Mouse (Mus musculus): ENCODE measurements around the gene Aym1. TPM values are rescaled to one million over a fixed set of nuclear protein-coding genes. Genes with fewer than 3 reads are reported as not detected.

Aym1 gene
- polyA plus RNA-seq, 1 experiment from 2014 or later = not detected

DNA sequence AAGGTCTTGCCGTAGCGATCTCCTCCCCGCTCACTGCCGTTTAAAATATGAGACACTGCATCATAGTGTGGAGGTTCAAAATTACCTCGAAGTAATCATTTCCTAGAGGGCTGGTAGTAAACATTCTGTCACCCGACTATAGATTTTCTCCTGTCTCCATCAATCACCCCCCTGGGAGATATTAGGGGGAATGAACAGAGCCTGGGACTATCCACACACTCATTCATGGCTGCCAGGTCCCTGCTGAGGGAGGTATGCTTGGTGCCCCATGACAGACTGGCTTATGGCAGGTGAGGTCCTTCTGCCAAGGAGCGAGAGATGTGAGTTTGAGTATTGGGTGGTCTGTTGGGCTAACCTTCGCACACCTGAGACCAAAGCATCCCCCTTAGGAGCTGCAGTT lies 23.5 kb downstream of the Aym1 start:
- WGBS = 91% methylated on average over 8 of the region's 8 CpGs
- DNase-seq (ENCODE audit: low spot score) = no peak

DNA sequence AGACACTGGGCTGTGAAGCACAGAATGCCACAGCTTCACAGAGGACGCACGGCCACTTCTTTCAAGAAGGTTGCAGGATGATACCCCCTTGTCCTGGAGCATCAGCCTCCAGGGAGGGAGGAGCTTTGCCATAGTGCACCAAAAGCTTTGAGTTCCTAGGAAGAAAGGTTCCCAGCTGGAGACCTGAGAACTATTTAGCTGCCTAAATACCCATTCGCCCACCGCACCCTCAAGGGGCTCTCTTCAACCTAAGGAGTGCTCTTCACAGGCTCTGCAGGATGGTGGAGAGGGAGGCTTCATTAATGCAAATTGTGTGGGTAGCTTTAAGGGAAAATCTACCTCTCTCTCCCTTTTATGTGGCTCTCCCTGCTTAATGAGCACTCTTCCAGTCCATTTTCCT lies 25.5 kb downstream of the Aym1 start:
- Histone ChIP-seq H3K4me3 (no peak overlapping the region), H3K9me3 (no peaks in the 10 kb centered on the region), H3K4me1 (no peaks in the 10 kb centered on the region), H3K36me3 (replicated peaks) (no peaks in the 10 kb centered on the region), H3K27me3 (replicated peaks; ENCODE audit: low read depth, poor library complexity, severe bottlenecking) (no peaks in the 10 kb centered on the region), H3K27ac (replicated peaks) (no peak overlapping the region)
- no peak for DNase-seq (ENCODE audit: low spot score)
- 51% methylated on average over 4 of the region's 4 CpGs for whole genome bisulfite sequencing

More for the DNA sequence above, 23.5 kb downstream of the Aym1 start:
- H3K4me3 ChIP-seq = no peak overlapping the region
- no peaks in the 10 kb centered on the region for H3K4me1 ChIP-seq
- no peaks in the 10 kb centered on the region for H3K27me3 ChIP-seq (replicated peaks; ENCODE audit: low read depth, poor library complexity, severe bottlenecking)
- no peaks in the 10 kb centered on the region for H3K9me3 ChIP-seq
- no peak overlapping the region for H3K27ac ChIP-seq (replicated peaks)
- no peaks in the 10 kb centered on the region for H3K36me3 ChIP-seq (replicated peaks)

DNA sequence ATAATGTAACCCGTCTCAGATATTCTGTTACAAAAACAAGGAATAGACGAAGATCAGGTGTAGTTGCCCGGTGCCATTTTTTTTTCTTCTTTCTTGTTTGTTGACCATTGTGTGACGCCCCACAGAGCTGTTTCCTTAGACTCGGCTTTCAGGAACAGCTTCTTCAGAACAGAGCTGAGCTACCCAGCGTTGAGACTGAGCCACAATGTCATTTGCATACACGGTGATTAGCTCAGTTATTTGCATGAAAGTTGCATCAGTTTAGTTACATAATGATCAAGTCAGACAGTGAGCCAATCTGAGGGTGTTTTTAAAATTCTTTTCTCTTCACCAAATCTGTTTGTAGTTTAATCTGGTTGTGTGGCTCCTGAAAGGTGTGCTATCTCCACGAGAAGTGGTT lies 36.7 kb downstream of the Aym1 start:
- Histone ChIP-seq H3K4me3 (no peak overlapping the region), H3K4me1 (0 out of 2 replicates have a peak, but pooled peaks cover 5% of the 10 kb centered on the region), H3K27ac (replicated peaks) (no peak overlapping the region), H3K9me3 (no peaks in the 10 kb centered on the region), H3K27me3 (replicated peaks; ENCODE audit: low read depth, poor library complexity, severe bottlenecking) (no peaks in the 10 kb centered on the region), H3K36me3 (replicated peaks) (no peaks in the 10 kb centered on the region)
- WGBS = 51% methylated on average over 8 of the region's 8 CpGs
- DNase-seq (ENCODE audit: low spot score) = no peak

DNA sequence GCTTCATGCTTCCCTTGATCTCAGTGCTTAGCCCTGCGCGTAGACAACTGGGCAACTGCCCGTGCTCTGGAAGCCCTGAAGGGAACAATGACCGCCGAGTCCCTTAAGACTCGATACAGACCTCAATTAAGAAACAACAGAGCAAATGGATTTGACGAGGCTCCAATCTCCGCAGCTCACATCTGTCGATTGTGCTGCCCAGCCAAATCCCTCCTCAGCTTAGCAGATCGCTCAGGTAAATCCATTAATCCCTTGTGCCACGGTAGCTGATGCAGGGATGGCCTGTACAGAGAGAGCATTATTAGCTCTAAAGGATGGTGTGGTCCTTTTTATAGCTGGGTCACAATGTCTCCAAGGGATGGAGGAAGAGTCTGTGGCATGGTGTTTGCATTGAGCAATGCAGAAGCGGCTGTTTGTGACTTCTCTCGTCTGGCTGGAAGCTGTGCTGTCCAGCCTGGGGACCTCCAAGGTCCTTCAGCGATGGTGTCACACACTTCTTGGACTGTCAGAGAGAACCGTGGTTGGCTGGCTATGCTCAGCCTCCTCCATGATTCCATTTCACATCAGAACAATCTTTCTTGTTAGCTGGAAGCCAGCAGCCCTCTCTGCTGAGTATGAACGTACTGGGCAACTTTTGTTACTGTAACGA lies 39.3 kb downstream of the Aym1 start:
- DNase-seq (ENCODE audit: low spot score) = no peak
- Histone ChIP-seq H3K4me1 (0 out of 2 replicates have a peak, but pooled peaks cover 5% of the 10 kb centered on the region), H3K27me3 (replicated peaks; ENCODE audit: low read depth, poor library complexity, severe bottlenecking) (no peaks in the 10 kb centered on the region), H3K36me3 (replicated peaks) (no peaks in the 10 kb centered on the region), H3K27ac (replicated peaks) (no peak overlapping the region), H3K9me3 (peaks cover 16% of the 10 kb centered on the region; the same call in 1 of the 2 replicates), H3K4me3 (no peak overlapping the region)
- WGBS = 74% methylated on average over 17 of the region's 17 CpGs

DNA sequence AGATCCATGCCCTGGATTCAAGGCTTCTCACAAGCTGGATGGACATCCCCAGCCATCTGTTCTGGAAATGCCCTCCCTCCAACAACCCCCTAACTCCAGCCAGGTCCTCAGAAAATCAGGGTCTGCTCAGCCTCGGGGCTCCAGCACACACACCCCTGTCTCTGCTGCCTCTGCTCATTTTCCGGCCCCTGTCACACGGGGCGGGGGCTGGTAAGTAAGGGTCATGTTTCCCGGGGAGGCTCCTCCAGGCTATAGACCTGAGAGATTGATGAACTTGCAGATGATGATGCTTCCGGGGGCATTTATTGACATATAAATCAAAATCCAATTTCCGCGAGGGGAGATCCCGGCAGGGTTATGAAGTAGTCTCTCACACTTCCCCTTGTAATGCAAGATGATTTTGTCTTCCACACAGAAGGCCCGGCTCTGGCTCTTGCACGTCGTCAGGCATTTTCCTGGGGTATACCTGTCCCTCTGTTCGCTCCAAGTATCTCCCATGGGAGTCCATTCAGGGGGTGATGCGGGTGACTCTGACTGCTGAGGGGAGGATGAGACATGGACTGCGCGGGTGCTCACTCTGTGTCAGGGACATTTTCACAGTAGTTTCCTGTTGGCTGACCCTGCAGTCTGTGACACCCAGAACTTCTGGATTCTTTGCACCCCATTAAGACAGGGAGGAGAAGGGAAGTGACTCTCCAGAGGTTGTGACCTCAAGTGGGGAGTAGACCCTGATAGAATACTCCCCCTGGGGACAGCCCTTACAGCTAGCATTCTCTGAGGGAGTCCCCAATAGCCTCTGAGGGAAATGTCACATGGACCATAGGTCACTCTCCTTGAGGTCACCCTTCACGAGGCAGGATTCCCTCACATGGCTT lies 40.6 kb downstream of the Aym1 start:
- H3K36me3 ChIP-seq (replicated peaks) = no peaks in the 10 kb centered on the region
- no peak for DNase-seq (ENCODE audit: low spot score)
- peaks cover 16% of the 10 kb centered on the region; the same call in 1 of the 2 replicates for H3K9me3 ChIP-seq
- H3K27ac ChIP-seq (replicated peaks) = no peak overlapping the region
- 84% methylated on average over 17 of the region's 17 CpGs for WGBS
- no peak overlapping the region for H3K4me3 ChIP-seq
- H3K4me1 ChIP-seq = 0 out of 2 replicates have a peak, but pooled peaks cover 5% of the 10 kb centered on the region
- H3K27me3 ChIP-seq (replicated peaks; ENCODE audit: low read depth, poor library complexity, severe bottlenecking) = no peaks in the 10 kb centered on the region

DNA sequence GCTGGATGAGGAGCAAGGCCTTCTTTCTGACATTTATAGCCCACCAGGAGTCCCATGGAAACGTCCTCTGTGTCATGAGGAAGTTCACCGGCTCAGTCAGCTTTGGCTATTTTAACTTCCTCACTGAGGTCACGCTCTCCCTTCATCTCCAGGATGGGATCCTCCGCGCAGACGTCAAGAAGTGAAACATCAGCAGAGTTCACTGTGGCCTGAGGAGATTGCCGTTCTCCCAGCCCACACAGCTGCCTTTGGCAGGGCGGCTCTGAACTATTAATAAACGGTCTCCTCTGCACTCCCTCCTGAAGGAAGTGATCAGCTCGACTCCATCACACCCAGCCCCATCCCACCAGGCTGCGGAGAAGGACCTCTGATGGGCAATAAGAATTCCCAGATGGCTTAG lies 45.6 kb downstream of the Aym1 start:
- Histone ChIP-seq H3K4me3 (no peak overlapping the region), H3K36me3 (replicated peaks) (no peaks in the 10 kb centered on the region), H3K27me3 (replicated peaks; ENCODE audit: low read depth, poor library complexity, severe bottlenecking) (no peaks in the 10 kb centered on the region), H3K27ac (replicated peaks) (no peak overlapping the region), H3K4me1 (no peaks in the 10 kb centered on the region), H3K9me3 (peaks cover 16% of the 10 kb centered on the region; the same call in 1 of the 2 replicates)
- WGBS = 73% methylated on average over 11 of the region's 11 CpGs
- DNase-seq (ENCODE audit: low spot score) = no peak

DNA sequence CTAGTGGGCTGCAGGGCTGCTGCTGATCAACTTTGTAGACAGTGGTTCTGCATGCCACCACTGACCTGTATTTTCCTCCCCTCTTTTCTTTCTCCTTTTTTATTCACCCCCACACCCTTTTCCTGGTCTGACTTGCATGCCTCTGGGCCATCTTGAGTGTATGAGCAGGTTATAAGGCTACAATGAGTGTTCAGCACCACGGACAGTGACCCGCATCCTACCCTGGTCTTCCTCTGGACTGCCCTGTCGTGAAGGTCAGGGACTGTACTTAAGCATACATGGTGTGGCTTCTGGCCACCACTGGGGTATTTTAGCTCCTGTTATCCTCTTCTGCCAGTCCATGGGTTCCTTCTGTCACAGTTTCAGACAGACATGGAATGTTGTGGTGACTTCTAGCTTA lies 50.3 kb downstream of the Aym1 start:
- no peak overlapping the region for H3K27ac ChIP-seq (replicated peaks)
- no peaks in the 10 kb centered on the region for H3K36me3 ChIP-seq (replicated peaks)
- H3K4me1 ChIP-seq = no peaks in the 10 kb centered on the region
- WGBS = 4% methylated on average over 3 of the region's 3 CpGs
- no peaks in the 10 kb centered on the region for H3K9me3 ChIP-seq
- no peak overlapping the region for H3K4me3 ChIP-seq
- no peaks in the 10 kb centered on the region for H3K27me3 ChIP-seq (replicated peaks; ENCODE audit: low read depth, poor library complexity, severe bottlenecking)
- DNase-seq (ENCODE audit: low spot score) = peak; percentile 78

Small RNAs within 50 kb of the gene (microRNA-seq; reads per million reads assigned to microRNA genes)
- not detected for gene Mir7229
- not detected for gene Mir7230

Other genes with a start within 250 kb of the Aym1 start
- 3.7 and 4.6 TPM in 2 replicates for gene 2900026A02Rik, start 136.1 kb upstream of the Aym1 start, polyA plus RNA-seq (2016; fragmentation: Nextera tagmentation; extraction: Ambion mirVana)
- gene Tmem211, start 130.4 kb upstream of the Aym1 start, polyA plus RNA-seq (2016; fragmentation: Nextera tagmentation; extraction: Ambion mirVana) = 0.21 and 0.46 TPM in 2 replicates
- gene Sgsm1, start 46.5 kb upstream of the Aym1 start, polyA plus RNA-seq (2016; fragmentation: Nextera tagmentation; extraction: Ambion mirVana) = 15.1 and 18.0 TPM in 2 replicates
- 4.2 and 5.4 TPM in 2 replicates for gene Wscd2, start 133.0 kb downstream of the Aym1 start, polyA plus RNA-seq (2016; fragmentation: Nextera tagmentation; extraction: Ambion mirVana)